Mouse (Mus musculus) MEL (cell line): Measurements from ENCODE around the gene Rfx2. TPM values are rescaled to one million over a fixed set of nuclear protein-coding genes. Genes with fewer than 3 reads are reported as not detected.

ENCODE experiments used
- DNase-seq: peaks from one replicate; pipeline ENCODE4 v3.0.0; 2011; ENCODE audit warnings: low read depth, low spot score
- H3K27ac ChIP-seq: 2 replicates; pipeline ENCODE4 v1.5.1; 2012; ENCODE audit warnings: low read depth, mild to moderate bottlenecking, control low read depth, low read length, moderate library complexity; ENCODE audit not compliant: control insufficient read depth
- H3K27me3 ChIP-seq, 2 experiments: fragments of 150-350 bp in 1 of 2; sonication (generic) in 1 of 2; 2 replicates each; pipeline ENCODE4 v1.6.1; 2012; ENCODE audit warnings: low read length in 2 of 2, mild to moderate bottlenecking in 2 of 2, improper control_type of control experiment in 1 of 2, moderate library complexity in 1 of 2; ENCODE audit not compliant: insufficient read depth in 2 of 2, control insufficient read depth in 1 of 2
- H3K36me3 ChIP-seq, 2 experiments: 2 replicates each; pipeline ENCODE4 v1.6.1; 2012 to 2014; ENCODE audit warnings: low read length in 2 of 2, improper control_type of control experiment in 1 of 2, inconsistent platforms in 1 of 2, mild to moderate bottlenecking in 1 of 2; ENCODE audit not compliant: insufficient read depth in 2 of 2, control insufficient read depth in 1 of 2
- H3K4me1 ChIP-seq, 2 experiments: fragments of 150-350 bp in 1 of 2; sonication (generic) in 1 of 2; 2 replicates each; pipeline ENCODE4 v1.6.1; 2012; ENCODE audit warnings: low read length in 2 of 2, improper control_type of control experiment in 1 of 2, mild to moderate bottlenecking in 1 of 2; ENCODE audit not compliant: insufficient read depth in 2 of 2, control insufficient read depth in 1 of 2
- H3K4me3 ChIP-seq, 2 experiments: fragments of 150-350 bp in 1 of 2; sonication (generic) in 1 of 2; 2 replicates each; pipeline ENCODE4 v1.5.1; 2012; ENCODE audit warnings: low read depth in 2 of 2, low read length in 2 of 2, mild to moderate bottlenecking in 2 of 2, moderate library complexity in 2 of 2, control low read depth in 1 of 2, improper control_type of control experiment in 1 of 2; ENCODE audit not compliant: control insufficient read depth in 1 of 2, insufficient read depth in 1 of 2
- H3K79me2 ChIP-seq: 2 replicates; pipeline ENCODE4 v1.6.1; 2012; ENCODE audit warnings: mild to moderate bottlenecking, low read length, moderate library complexity; ENCODE audit not compliant: control insufficient read depth, poor library complexity, insufficient read depth
- H3K9ac ChIP-seq: 2 replicates; pipeline ENCODE4 v1.6.1; 2012; ENCODE audit warnings: low read depth, mild to moderate bottlenecking, control low read depth, low read length, moderate library complexity; ENCODE audit not compliant: control insufficient read depth, poor library complexity, severe bottlenecking
- H3K9me3 ChIP-seq: fragments of 150-350 bp; sonication (generic); replicated peaks from 2 replicates; pipeline ENCODE4 v1.6.1; 2012; ENCODE audit warnings: mild to moderate bottlenecking, low read length, improper control_type of control experiment, moderate library complexity; ENCODE audit not compliant: insufficient read depth
- CHD1 ChIP-seq: IDR thresholded peaks from 2 replicates; pipeline ENCODE4 v1.6.1; 2012; ENCODE audit warnings: low read depth, mild to moderate bottlenecking, inconsistent platforms, low read length, improper control_type of control experiment
- EP300 ChIP-seq, 2 experiments: IDR thresholded peaks; 2 replicates each; pipeline ENCODE4 v1.6.1; 2011; ENCODE audit warnings: improper control_type of control experiment in 2 of 2, low read length in 2 of 2, low read depth in 1 of 2, mild to moderate bottlenecking in 1 of 2
- ETS1 ChIP-seq: IDR thresholded peaks from 2 replicates; pipeline ENCODE4 v1.6.1; 2012; ENCODE audit warnings: low read depth, mild to moderate bottlenecking, inconsistent platforms, low read length, improper control_type of control experiment, moderate library complexity
- GABPA ChIP-seq: IDR thresholded peaks from 2 replicates; pipeline ENCODE4 v1.6.1; 2012; ENCODE audit warnings: low read depth, mild to moderate bottlenecking, inconsistent platforms, low read length, improper control_type of control experiment, moderate library complexity
- GATA1 ChIP-seq: IDR thresholded peaks from 2 replicates; pipeline ENCODE4 v1.6.1; 2011; ENCODE audit warnings: low read depth, low read length, improper control_type of control experiment
- MAFK ChIP-seq: IDR thresholded peaks from 2 replicates; pipeline ENCODE4 v1.6.1; 2011; ENCODE audit warnings: low read depth, mild to moderate bottlenecking, low read length, improper control_type of control experiment, borderline replicate concordance
- MAX ChIP-seq: IDR thresholded peaks from 2 replicates; pipeline ENCODE4 v1.6.1; 2011; ENCODE audit warnings: low read length, improper control_type of control experiment
- POLR2A ChIP-seq, 2 experiments: IDR thresholded peaks; 2 replicates each; pipeline ENCODE4 v1.6.1; 2011 to 2012; ENCODE audit warnings: low read length in 2 of 2, mild to moderate bottlenecking in 2 of 2, control low read depth in 1 of 2, improper control_type of control experiment in 1 of 2, low read depth in 1 of 2, moderate library complexity in 1 of 2; ENCODE audit not compliant: control insufficient read depth in 1 of 2, insufficient read depth in 1 of 2, poor library complexity in 1 of 2
- POLR2AphosphoS2 ChIP-seq: IDR thresholded peaks from 2 replicates; pipeline ENCODE4 v1.6.1; 2011; ENCODE audit warnings: low read length, improper control_type of control experiment
- TAL1 ChIP-seq: IDR thresholded peaks from 2 replicates; pipeline ENCODE4 v1.6.1; 2012; ENCODE audit warnings: mild to moderate bottlenecking, inconsistent platforms, low read length, moderate library complexity, mixed read lengths
- TCF12 ChIP-seq: IDR thresholded peaks from 2 replicates; pipeline ENCODE4 v1.6.1; 2014; ENCODE audit warnings: low read depth, mild to moderate bottlenecking, inconsistent platforms, low read length, improper control_type of control experiment, moderate library complexity
- USF1 ChIP-seq: IDR thresholded peaks from 2 replicates; pipeline ENCODE4 v1.6.1; 2014; ENCODE audit warnings: low read depth, mild to moderate bottlenecking, inconsistent platforms, low read length, improper control_type of control experiment, moderate library complexity
- ZC3H11A ChIP-seq: IDR thresholded peaks from 2 replicates; pipeline ENCODE4 v1.6.1; 2012; ENCODE audit warnings: low read depth, mild to moderate bottlenecking, inconsistent platforms, low read length, improper control_type of control experiment
- ZNF384 ChIP-seq: IDR thresholded peaks from 2 replicates; pipeline ENCODE4 v1.6.1; 2012; ENCODE audit warnings: low read depth, mild to moderate bottlenecking, inconsistent platforms, low read length, improper control_type of control experiment
- polyA plus RNA-seq, 2 experiments: library from polyadenylated mRNA; stranded (reverse) in 1 of 2; unstranded in 1 of 2; fragments of >175 nt in 1 of 2; fragments of >200 nt in 1 of 2; gene quantifications; 2 replicates each; pipeline versions ENCODE4 v1.2.1 to v1.2.4; 2012; ENCODE audit warnings: low replicate concordance in 2 of 2, low read depth in 1 of 2; ENCODE audit not compliant: insufficient read length in 2 of 2, insufficient read depth in 1 of 2, missing spikeins in 1 of 2
- total RNA-seq: library from RNA; depleted of rRNA; stranded (reverse); fragments of 300-350 nt; gene quantifications from 2 replicates; pipeline ENCODE4 v1.2.3, GENCODE M21; 2012

Gene Rfx2
- total and polyA plus RNA-seq, 3 experiments = 7.5 to 29.2 TPM; not detected in 1

DNA sequence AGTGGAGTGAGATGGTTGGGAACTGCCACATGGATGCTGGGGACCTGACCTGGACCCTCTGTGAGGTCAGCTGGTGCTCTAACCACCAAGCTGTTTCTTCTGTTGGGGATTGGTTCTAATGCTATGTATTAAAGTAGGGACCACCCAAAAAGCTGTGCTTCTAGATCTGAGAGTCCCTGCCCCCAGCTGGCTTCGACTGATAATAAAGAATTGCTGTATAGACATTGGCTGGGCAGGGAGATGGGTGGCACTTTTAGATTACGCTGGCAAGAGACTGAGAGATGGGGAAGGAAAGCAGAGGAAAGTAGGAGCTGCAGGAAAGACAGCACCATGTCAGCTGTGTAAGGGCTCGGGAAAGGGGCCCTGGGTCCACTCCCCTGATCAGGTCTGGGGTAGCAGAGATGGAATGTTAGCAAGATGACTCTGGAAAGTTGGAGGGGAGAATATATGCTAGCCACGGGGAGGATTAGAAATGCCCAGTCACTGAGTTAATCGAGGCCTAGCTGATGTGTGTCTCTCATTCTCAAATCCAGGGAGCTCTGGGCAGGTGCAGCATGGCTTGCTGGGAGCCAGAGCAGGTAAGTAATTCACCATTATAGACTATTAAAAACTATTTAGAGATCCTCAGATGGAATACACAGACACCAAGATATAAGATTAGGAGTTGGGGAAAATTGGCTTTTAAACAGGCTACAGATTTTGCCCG is 37.0 kb downstream of the Rfx2 start:
- peaks cover 0 to 2% of the 10 kb centered on the region in 2 experiments; a peak in 2 of 4 replicates for H3K36me3 ChIP-seq
- no peak overlapping the region for H3K27ac ChIP-seq
- no peak overlapping the region for H3K9ac ChIP-seq

DNA sequence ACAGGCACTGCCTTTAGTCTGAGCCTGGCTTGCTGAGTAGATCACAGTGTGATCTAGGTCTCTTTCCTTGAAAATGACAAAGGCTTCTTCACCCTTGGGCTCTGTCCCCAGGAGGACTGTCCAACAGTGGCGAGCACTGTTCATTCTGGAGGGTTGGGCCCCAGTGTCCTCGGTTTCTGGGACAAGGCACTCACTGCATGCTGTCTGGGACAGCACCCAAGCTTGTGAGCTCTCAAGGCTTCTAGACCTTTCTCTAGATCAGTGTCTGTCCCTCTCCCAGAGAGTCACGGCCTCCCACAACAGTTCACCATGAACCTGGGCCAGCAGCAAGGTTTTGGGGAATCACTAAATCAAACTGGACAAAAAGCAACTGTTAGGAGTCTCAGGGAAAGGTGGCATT is 38.2 kb downstream of the Rfx2 start:
- DNase-seq = no peak
- no peak overlapping the region for H3K9ac ChIP-seq
- no peak overlapping the region for H3K4me3 ChIP-seq
- H3K36me3 ChIP-seq = peaks cover 0 to 2% of the 10 kb centered on the region in 2 experiments; a peak in 2 of 4 replicates
- no peaks in the 10 kb centered on the region for H3K79me2 ChIP-seq
- H3K9me3 ChIP-seq = no peaks in the 10 kb centered on the region
- no peaks in the 10 kb centered on the region for H3K27me3 ChIP-seq
- H3K27ac ChIP-seq = no peak overlapping the region
- peaks cover 3 to 4% of the 10 kb centered on the region in 2 experiments; a peak in 1 of 4 replicates for H3K4me1 ChIP-seq
- TF ChIP-seq ZC3H11A (no peak), ZNF384 (no peak), CHD1 (no peak), GATA1 (no peak), GABPA (no peak), EP300 (IDR thresholded peaks at IDR 0.05; ENCODE audit: low read depth in 1 of 2, low read length in 2 of 2) (no peak), ETS1 (no peak)
- TF ChIP-seq, all 39 proteins: peak for 0

More for the DNA sequence above, 37.0 kb downstream of the Rfx2 start:
- TF ChIP-seq USF1 (no peak), TAL1 (0 out of 2 replicates have a peak, but pooled peaks have one; percentile 17)
- H3K27me3 ChIP-seq = no peaks in the 10 kb centered on the region
- no peak overlapping the region for H3K4me3 ChIP-seq
- H3K9me3 ChIP-seq = no peaks in the 10 kb centered on the region
- no peaks in the 10 kb centered on the region for H3K79me2 ChIP-seq
- peaks cover 3 to 4% of the 10 kb centered on the region in 2 experiments; a peak in 1 of 4 replicates for H3K4me1 ChIP-seq
- no peak for DNase-seq

DNA sequence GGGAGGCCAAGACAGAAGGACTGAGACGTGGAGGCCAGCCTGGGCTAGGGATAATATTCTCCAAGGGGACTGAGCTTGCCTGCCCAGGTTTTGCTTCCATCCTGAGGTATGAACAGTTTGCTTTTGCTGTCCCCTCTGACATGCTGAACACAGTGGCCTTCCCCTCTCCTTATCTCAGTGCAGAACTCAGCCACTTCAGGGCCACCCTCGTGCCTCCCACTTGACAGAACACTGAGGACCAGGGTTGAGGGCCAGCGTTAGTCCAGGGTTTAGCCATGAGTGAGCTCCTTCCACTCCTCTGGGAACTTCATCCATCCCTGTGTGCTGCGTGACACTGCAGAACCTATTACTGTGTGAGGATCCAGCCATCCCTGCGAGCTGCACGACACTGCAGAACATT is 41.5 kb downstream of the Rfx2 start:
- Histone ChIP-seq H3K9ac (no peak overlapping the region), H3K9me3 (no peaks in the 10 kb centered on the region), H3K4me3 (no peak overlapping the region), H3K4me1 (0 out of 4 replicates have a peak, but pooled peaks cover 0 to 4% of the 10 kb centered on the region in 2 experiments), H3K27me3 (no peaks in the 10 kb centered on the region), H3K36me3 (no peaks in the 10 kb centered on the region; a peak in 1 of 4 replicates), H3K27ac (no peak overlapping the region), H3K79me2 (no peaks in the 10 kb centered on the region)
- TF ChIP-seq POLR2AphosphoS2 (no peak), MAFK (no peak), TCF12 (no peak), MAX (no peak), POLR2A (IDR thresholded peaks at IDR 0.05; ENCODE audit: control insufficient read depth in 1 of 2, insufficient read depth in 1 of 2, low read depth in 1 of 2, low read length in 2 of 2, poor library complexity in 1 of 2) (no peak)
- DNase-seq = no peak
